Mouse (Mus musculus): ENCODE measurements around the gene Pik3cd. TPM values are rescaled to one million over a fixed set of nuclear protein-coding genes. Genes with fewer than 3 reads are reported as not detected.

Gene Pik3cd
- polyA plus RNA-seq, 1 experiment from 2014 or later, result 29.6 TPM

- H3K27ac ChIP-seq, result no peak overlapping the region
- H3K36me3 ChIP-seq (ENCODE audit: inconsistent target), result no peaks in the 10 kb centered on the region
- no peak overlapping the region for H3K4me3 ChIP-seq (ENCODE audit: inconsistent target)
- 84% methylated on average over 15 of the region's 15 CpGs for WGBS (ENCODE audit: missing documents)
- H3K79me2 ChIP-seq (ENCODE audit: inconsistent target), result no peaks in the 10 kb centered on the region
These were observed 95.5 kb downstream of the Pik3cd start for GRCm38 (mm10) chr4:149606766-149607358.

- Histone ChIP-seq H3K27ac (no peak overlapping the region), H3K4me3 (ENCODE audit: inconsistent target) (no peak overlapping the region), H3K79me2 (ENCODE audit: inconsistent target) (no peaks in the 10 kb centered on the region), H3K36me3 (ENCODE audit: inconsistent target) (no peaks in the 10 kb centered on the region)
- 94% methylated on average over 18 of the region's 18 CpGs for WGBS (ENCODE audit: missing documents)
These were observed 96.3 kb downstream of the Pik3cd start for GRCm38 (mm10) chr4:149606056-149606455.

GRCm38 (mm10) chr4:149604518-149604917 is 97.9 kb downstream of the Pik3cd start:
- Histone ChIP-seq H3K79me2 (ENCODE audit: inconsistent target) (no peaks in the 10 kb centered on the region), H3K27ac (no peak overlapping the region), H3K36me3 (ENCODE audit: inconsistent target) (no peaks in the 10 kb centered on the region), H3K4me3 (ENCODE audit: inconsistent target) (no peak overlapping the region)
- WGBS (ENCODE audit: missing documents), result 84% methylated on average over 2 of the region's 3 CpGs

GRCm38 (mm10) chr4:149603860-149604259 is 98.5 kb downstream of the Pik3cd start:
- Histone ChIP-seq H3K79me2 (ENCODE audit: inconsistent target) (no peaks in the 10 kb centered on the region), H3K36me3 (ENCODE audit: inconsistent target) (no peaks in the 10 kb centered on the region), H3K4me3 (ENCODE audit: inconsistent target) (no peak overlapping the region), H3K27ac (no peak overlapping the region)
- 30% methylated on average over 1 of the region's 1 CpGs for WGBS (ENCODE audit: missing documents)

GRCm38 (mm10) chr4:149602236-149602635 is 100.1 kb downstream of the Pik3cd start:
- 84% methylated on average over 7 of the region's 7 CpGs for WGBS (ENCODE audit: missing documents)
- H3K79me2 ChIP-seq (ENCODE audit: inconsistent target), result no peaks in the 10 kb centered on the region
- H3K36me3 ChIP-seq (ENCODE audit: inconsistent target), result no peaks in the 10 kb centered on the region
- no peak overlapping the region for H3K27ac ChIP-seq
- H3K4me3 ChIP-seq (ENCODE audit: inconsistent target), result no peak overlapping the region

- H3K27ac ChIP-seq, result no peak overlapping the region
- no peaks in the 10 kb centered on the region for H3K79me2 ChIP-seq (ENCODE audit: inconsistent target)
- no peak overlapping the region for H3K4me3 ChIP-seq (ENCODE audit: inconsistent target)
- no peaks in the 10 kb centered on the region for H3K36me3 ChIP-seq (ENCODE audit: inconsistent target)
- WGBS (ENCODE audit: missing documents), result 68% methylated on average over 3 of the region's 4 CpGs
These were observed 100.9 kb downstream of the Pik3cd start for GRCm38 (mm10) chr4:149601484-149601883.

- no peak overlapping the region for H3K27ac ChIP-seq
- H3K4me3 ChIP-seq (ENCODE audit: inconsistent target), result no peak overlapping the region
- WGBS (ENCODE audit: missing documents), result 82% methylated on average over 4 of the region's 4 CpGs
These were observed 102.2 kb downstream of the Pik3cd start for GRCm38 (mm10) chr4:149600130-149600529.

GRCm38 (mm10) chr4:149599549-149599948 is 102.8 kb downstream of the Pik3cd start:
- Histone ChIP-seq H3K79me2 (ENCODE audit: inconsistent target) (no peaks in the 10 kb centered on the region), H3K36me3 (ENCODE audit: inconsistent target) (no peaks in the 10 kb centered on the region), H3K27ac (no peak overlapping the region), H3K4me3 (ENCODE audit: inconsistent target) (no peak overlapping the region)
- whole genome bisulfite sequencing (ENCODE audit: missing documents), result 99% methylated on average over 6 of the region's 6 CpGs

More at GRCm38 (mm10) chr4:149600130-149600529, 102.2 kb downstream of the Pik3cd start:
- no peaks in the 10 kb centered on the region for H3K79me2 ChIP-seq (ENCODE audit: inconsistent target)
- no peaks in the 10 kb centered on the region for H3K36me3 ChIP-seq (ENCODE audit: inconsistent target)

Other genes with a start within 250 kb of the Pik3cd start
- gene Rbp7, start 247.6 kb downstream of the Pik3cd start, polyA plus RNA-seq (2018), result not detected in 3 replicates
- gene Tmem274, start 225.2 kb downstream of the Pik3cd start, polyA plus RNA-seq (2018), result not detected in 3 replicates
- gene Nmnat1, start 217.4 kb downstream of the Pik3cd start, polyA plus RNA-seq (2018), result 7.8 to 9.7 TPM (median 8.5 TPM) in 3 replicates
- 14.7 to 24.7 TPM (median 16.3 TPM) in 3 replicates for gene Lzic, start 217.3 kb downstream of the Pik3cd start, polyA plus RNA-seq (2018)
- 5.3 to 13.7 TPM (median 7.0 TPM) in 3 replicates for gene Ctnnbip1, start 184.3 kb downstream of the Pik3cd start, polyA plus RNA-seq (2018)
- 4.0 to 15.2 TPM (median 13.8 TPM) in 3 replicates for gene Clstn1, start 116.1 kb downstream of the Pik3cd start, polyA plus RNA-seq (2018)
- gene Tmem201, start 35.5 kb upstream of the Pik3cd start, polyA plus RNA-seq (2018), result 2.6 to 9.5 TPM (median 3.0 TPM) in 3 replicates
- gene Slc25a33, start 71.7 kb upstream of the Pik3cd start, polyA plus RNA-seq (2018), result 1.5 to 5.8 TPM (median 4.0 TPM) in 3 replicates

Measured in macrophage (primary cell).